Mouse (Mus musculus) adrenal gland, postnatal 4 days (tissue): Measurements from ENCODE around the gene Sntb2. TPM values are rescaled to one million over a fixed set of nuclear protein-coding genes. Genes with fewer than 3 reads are reported as not detected.
A peak's percentile ranks its signal among the peaks of the same experiment; 100 is the strongest.
"Not testable (repeated sequence)": the region's sequence is repeated elsewhere in the genome, so short reads cannot be mapped to it uniquely, and the experiment has no call there.

Experiments
- DNase-seq, 2 experiments: peaks; one replicate each; pipeline ENCODE4 v3.0.0; 2021 to 2022; ENCODE audit warnings: low spot score in 2 of 2, mixed read lengths in 2 of 2
- long read RNA-seq, 2 experiments: library from polyadenylated mRNA; stranded (forward); transcript quantifications; one replicate each; pipeline ENCODE4 v2.0.0; 2021
- total RNA-seq, 2 experiments: library from RNA; stranded (reverse); gene quantifications; 2 replicates each; pipeline ENCODE4 v1.2.3; 2021

Sntb2 gene
- 10 to 100 TPM; 37.2 to 39.0 TPM for total RNA-seq
- long read RNA-seq, experiment 1, full-length matches to known transcripts = 11 of 15 reads
- long read RNA-seq, experiment 1, partial matches to known transcripts = 0 of 15 reads
- long read RNA-seq, experiment 1, other reads (novel, unspliced or antisense) = 4 of 15 reads
- long read RNA-seq, experiment 2, full-length matches to known transcripts = 49 of 62 reads
- long read RNA-seq, experiment 2, partial matches to known transcripts = 1 of 62 reads
- long read RNA-seq, experiment 2, other reads (novel, unspliced or antisense) = 12 of 62 reads

- peak; percentile 91 to 96 for DNase-seq
Observed at GRCm38 (mm10) chr8:106935324-106935869, at the start of gene Sntb2. Gene Sntb2, plus strand, starts transcription at chr8:106935750.

- peak in 1 of 2 experiments; percentile 64 for DNase-seq
Observed at GRCm38 (mm10) chr8:106887336-106888189, 48.0 kb upstream of the Sntb2 start.

- DNase-seq = no peak
Observed at GRCm38 (mm10) chr8:106888803-106889202, 46.7 kb upstream of the Sntb2 start.

DNA sequence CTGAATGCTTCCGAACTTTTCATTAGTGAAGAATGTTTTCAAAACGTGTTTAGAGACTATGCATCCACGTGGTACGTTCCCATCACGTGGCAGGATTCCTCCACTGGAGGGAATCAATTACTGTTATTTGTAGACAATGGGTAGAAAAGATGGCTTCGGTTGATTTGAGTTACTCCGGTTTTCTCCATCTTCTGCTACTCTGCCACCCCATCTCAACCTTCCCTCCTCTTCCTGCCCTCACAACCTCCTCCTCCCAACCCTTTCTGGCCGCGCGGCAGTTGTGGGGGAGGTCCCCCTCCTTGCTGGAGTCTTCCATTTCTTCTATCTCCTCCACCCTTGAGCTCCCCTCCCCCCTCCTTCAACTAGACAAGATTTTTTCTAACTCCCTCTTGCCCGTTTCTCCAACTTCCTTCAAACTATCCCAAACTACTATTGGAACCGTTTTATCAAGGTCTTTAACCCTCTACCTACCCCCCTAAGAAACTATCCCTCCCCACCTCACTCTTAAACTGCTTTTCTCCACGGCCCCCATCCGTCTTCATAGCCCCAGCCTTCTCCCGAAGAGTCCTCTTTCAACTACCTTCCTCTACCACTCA lies 43.2 kb upstream of the Sntb2 start:
- no peak for DNase-seq

GRCm38 (mm10) chr8:106892806-106893451 lies 42.6 kb upstream of the Sntb2 start:
- peak in 1 of 2 experiments; percentile 39 for DNase-seq

GRCm38 (mm10) chr8:106893481-106894156 lies 41.9 kb upstream of the Sntb2 start, which contains the start of gene Utp4:
Gene Utp4, plus strand, starts transcription at chr8:106893636.
- DNase-seq = peak; percentile 74 to 76

- DNase-seq = no peak
Observed at GRCm38 (mm10) chr8:106899473-106899872, 36.1 kb upstream of the Sntb2 start.

GRCm38 (mm10) chr8:106905727-106906480 lies 29.6 kb upstream of the Sntb2 start:
- DNase-seq = peak in 1 of 2 experiments; percentile 52

- DNase-seq = no peak
Observed at GRCm38 (mm10) chr8:106906635-106907034, 28.9 kb upstream of the Sntb2 start.

DNA sequence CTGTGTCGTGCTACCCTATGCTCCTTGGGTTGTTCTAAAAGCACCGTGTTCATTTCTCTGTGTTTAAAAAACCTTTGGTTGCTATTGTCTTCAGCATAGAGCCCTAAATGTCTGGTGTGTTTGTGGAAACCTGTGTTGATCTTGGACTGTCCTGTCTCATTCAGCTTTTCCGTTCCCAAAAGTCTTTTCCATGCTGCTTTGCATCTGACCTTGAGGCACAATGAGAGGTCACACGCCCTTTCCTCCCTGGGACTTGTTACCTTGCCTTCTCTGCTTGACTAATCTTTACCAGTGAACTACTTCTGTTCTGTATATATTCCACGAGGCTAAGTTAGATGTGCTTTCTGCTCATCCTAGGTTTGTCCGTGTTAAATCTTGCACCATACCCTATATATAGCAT lies 28.1 kb upstream of the Sntb2 start:
- DNase-seq = no peak

DNA sequence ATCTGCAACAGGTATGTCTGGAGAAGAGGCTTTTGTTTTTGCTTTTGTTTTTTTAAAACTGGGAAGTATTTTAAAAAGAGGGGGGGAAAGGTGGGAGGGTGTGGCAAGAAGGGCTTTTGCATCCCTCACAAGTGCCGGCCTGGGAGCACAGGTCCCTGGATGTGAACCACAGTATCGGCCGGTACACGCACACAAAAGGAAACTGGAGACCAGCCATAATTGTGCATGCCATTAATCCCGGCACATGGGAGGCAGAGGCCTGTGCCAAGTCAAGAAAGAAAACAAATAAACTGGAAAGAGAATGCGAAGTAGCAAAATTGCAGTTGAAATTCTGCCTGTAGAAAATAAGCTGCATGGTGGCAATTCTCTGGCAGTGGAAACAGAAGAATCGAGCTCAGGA lies 27.3 kb upstream of the Sntb2 start:
- no peak for DNase-seq

- no peak for DNase-seq
Observed at GRCm38 (mm10) chr8:106913631-106914030, 21.9 kb upstream of the Sntb2 start.

DNA sequence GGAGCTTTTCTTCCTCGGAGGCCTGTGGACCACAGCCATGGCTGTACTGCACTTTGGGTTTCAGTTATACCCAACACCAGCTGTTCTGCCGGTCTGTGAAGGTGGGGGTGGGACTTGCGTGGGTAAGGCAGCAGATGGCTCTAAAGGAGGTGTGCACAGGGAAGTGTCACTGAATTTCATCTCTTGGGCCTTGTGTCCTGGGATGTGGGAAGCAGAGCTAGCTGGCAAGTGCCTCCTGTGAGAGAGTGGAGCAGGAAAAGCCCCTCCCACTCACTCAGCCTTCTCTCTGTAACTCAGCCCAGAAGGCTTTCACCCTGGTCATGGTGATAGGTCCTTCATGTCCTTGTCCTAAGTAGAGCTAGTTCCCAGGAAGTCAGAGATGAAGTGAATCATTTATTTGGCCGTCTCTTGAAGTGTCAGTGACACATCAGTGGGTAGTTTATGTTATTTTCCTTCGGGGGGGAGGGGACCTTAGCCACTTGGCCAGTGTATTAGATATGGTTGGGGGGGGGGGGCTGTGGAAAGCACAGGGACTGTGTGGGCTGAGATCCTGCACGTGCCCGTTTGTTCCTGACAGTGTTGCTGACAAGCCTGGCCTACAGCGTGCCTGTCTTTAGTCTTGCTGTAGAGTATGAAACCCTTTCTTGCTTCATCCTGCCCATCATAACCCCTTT lies 15.7 kb upstream of the Sntb2 start:
- no peak for DNase-seq

GRCm38 (mm10) chr8:106920395-106920741 lies 15.2 kb upstream of the Sntb2 start:
- no peak for DNase-seq

DNA sequence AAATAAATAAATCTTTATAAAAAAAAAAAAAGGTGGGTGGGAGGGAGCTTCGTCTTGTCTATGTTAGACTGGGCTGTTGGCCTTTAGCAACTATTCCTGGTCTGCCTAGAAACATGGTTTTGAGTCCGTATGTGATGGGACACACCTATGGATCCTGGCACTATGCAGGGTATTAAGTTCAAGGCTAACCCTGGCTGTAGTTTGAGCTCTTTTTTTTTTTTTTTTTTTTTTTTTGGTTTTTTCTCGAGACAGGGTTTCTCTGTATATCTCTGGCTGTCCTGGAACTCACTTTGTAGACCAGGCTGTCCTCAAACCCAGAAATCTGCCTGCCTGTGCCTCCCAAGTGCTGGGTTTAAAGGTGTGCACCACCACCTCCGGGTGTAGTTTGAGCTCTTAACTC lies 11.5 kb upstream of the Sntb2 start:
- DNase-seq = no peak

DNA sequence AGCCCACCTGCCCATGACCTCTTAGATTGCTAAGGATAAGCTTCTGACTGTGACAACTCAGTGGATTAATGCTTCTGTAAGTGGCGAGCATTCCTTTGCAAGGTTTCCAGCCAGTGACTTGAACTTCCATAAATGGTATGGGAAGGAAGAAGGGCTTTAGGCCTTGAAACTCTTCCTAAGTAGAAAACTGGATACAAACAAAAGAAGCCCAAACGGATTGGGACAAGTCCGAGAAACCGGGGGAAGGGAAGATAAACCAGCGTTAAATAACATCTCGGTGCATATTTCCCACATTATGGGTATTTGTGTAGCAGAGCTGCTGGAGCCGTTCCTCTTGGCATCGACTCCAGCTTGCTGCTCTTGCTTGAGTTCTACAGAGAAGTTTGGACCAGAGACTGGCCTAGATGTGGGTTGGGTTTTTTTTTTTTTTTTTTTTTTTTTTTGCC lies 10.6 kb upstream of the Sntb2 start:
- DNase-seq = no peak

DNA sequence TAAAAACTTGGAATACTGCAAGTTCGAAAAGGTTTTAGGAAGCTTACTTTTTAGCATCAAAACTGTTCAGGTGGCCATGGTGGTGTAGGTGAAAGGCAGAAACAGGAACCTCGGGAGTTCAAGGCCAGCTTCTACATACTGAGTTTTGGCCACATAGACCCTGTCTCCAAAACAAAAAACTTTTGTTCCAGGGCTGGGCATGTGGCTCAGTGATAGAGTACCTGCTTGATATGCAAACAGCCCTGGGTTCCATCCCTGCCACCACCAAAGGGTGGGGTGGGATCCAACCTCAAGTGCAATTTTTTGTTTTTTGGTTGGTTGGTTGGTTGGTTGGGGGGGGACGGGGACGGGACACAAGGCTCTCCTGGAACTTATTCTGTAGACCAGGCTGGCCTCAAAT lies 10.1 kb upstream of the Sntb2 start:
- no peak for DNase-seq

DNA sequence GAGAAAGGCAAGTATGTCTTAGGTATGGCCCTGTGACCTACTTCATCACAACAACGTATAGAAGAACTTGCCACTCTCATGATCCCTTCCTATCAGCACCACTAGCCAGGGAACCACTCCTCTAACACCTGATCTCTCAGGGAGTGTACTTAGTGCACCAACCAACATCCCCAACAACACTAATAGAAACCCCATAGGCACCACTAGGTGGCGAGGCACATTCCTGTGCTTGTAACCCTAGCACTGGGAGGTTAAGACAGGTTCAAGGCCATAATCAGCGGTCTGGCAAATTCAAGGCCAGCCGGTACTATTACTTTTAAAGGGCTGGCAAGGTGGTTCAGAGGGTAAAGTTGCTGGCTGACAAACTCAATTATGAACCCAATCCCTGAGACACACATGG lies 8.3 kb upstream of the Sntb2 start:
- DNase-seq = no peak

DNA sequence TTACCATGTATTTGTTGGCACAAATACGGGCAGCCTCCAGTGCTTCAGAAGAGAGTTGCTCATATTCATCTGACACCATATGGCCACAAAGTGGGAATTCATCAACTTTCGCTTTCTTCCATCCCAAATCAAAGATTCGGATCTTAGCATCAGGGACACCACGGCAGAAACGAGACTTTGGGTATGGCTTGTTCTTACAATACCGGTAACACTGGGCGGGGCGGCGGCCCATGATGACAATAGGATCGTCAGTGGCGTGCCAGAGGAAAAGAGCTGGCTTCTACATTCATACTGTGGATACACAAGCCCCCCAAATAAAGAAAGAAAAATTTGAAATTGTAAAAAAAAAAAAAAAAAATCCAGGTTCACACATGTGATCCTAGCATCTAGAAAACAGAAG lies 7.4 kb upstream of the Sntb2 start:
- DNase-seq = not testable (repeated sequence)
